Mouse (Mus musculus) brain, adult 2 months (tissue): ENCODE results near the gene Lefty2.
A peak's percentile ranks its signal among the peaks of the same experiment; 100 is the strongest.
"Not testable (repeated sequence)": the region's sequence is repeated elsewhere in the genome, so short reads cannot be mapped to it uniquely, and the experiment has no call there.

ENCODE experiments used
- DNase-seq: peaks from one replicate; pipeline ENCODE4 v3.0.0; 2011; ENCODE audit warnings: low read depth, low spot score

The Lefty2 gene

GRCm38 (mm10) chr1:180933659-180934058 is 40.8 kb downstream of the Lefty2 start:
- no peak for DNase-seq

- no peak for DNase-seq
Observed at GRCm38 (mm10) chr1:180934467-180935419, 41.8 kb downstream of the Lefty2 start, which contains the start of gene Lefty1. Gene Lefty1, plus strand, starts transcription at chr1:180935022.

- DNase-seq: peak; percentile 60
Observed at GRCm38 (mm10) chr1:180936610-180937398, 43.9 kb downstream of the Lefty2 start.

GRCm38 (mm10) chr1:180937631-180938030 is 44.7 kb downstream of the Lefty2 start:
- not testable (repeated sequence) for DNase-seq

- not testable (repeated sequence) for DNase-seq
Observed at GRCm38 (mm10) chr1:180938781-180939180, 45.9 kb downstream of the Lefty2 start.

- DNase-seq: no peak
Observed at GRCm38 (mm10) chr1:180940776-180941460, 48.0 kb downstream of the Lefty2 start.

GRCm38 (mm10) chr1:180941726-180942125 is 48.8 kb downstream of the Lefty2 start:
- no peak for DNase-seq

GRCm38 (mm10) chr1:180942166-180943031 is 49.5 kb downstream of the Lefty2 start, which contains the start of gene Tmem63a:
Gene Tmem63a, plus strand, starts transcription at chr1:180942344.
- DNase-seq: peak; percentile 66

GRCm38 (mm10) chr1:180943032-180943644 is 50.2 kb downstream of the Lefty2 start:
- no peak for DNase-seq

GRCm38 (mm10) chr1:180943896-180944295 is 51.0 kb downstream of the Lefty2 start:
- no peak for DNase-seq

GRCm38 (mm10) chr1:180944553-180944952 is 51.6 kb downstream of the Lefty2 start:
- DNase-seq: peak; percentile 51

GRCm38 (mm10) chr1:180945001-180945980 is 52.4 kb downstream of the Lefty2 start:
- peak; percentile 90 for DNase-seq

- DNase-seq: no peak
Observed at GRCm38 (mm10) chr1:180946448-180946847, 53.5 kb downstream of the Lefty2 start.
